Mouse (Mus musculus) mouse embryonic stem cell (cell line): ENCODE results near the gene Paqr6.

Experiments used
- in situ Hi-C, 2 experiments: fragments of 300-500 bp; cut with MboI; formaldehyde crosslinking; loops; 1 replicate in 1 of 2; 3 replicates in 1 of 2; pipeline ENCODE4 v1.14.3; 2019 to 2020; ENCODE audit warnings: low sequenced_read_pairs in 2 of 2, low pct_unique_long_range_greater_than_20kb in 1 of 2, mixed read lengths in 1 of 2; ENCODE audit not compliant: unreplicated experiment in 1 of 2

Gene Paqr6

GRCm38 (mm10) chr3:88364337-88364736 is at the start of gene Paqr6:
Gene Paqr6, plus strand, starts transcription at chr3:88364584.
- in situ Hi-C loops: no loop called here

- in situ Hi-C loops: loop anchor here (25.0 kb wide), 1 partner anchor 1712 kb away; no protein-coding TSS in a partner anchor
Observed at GRCm38 (mm10) chr3:88324951-88325405, 39.4 kb upstream of the Paqr6 start, which contains the start of gene Glmp. Gene Glmp, plus strand, starts transcription at chr3:88325023.

DNA sequence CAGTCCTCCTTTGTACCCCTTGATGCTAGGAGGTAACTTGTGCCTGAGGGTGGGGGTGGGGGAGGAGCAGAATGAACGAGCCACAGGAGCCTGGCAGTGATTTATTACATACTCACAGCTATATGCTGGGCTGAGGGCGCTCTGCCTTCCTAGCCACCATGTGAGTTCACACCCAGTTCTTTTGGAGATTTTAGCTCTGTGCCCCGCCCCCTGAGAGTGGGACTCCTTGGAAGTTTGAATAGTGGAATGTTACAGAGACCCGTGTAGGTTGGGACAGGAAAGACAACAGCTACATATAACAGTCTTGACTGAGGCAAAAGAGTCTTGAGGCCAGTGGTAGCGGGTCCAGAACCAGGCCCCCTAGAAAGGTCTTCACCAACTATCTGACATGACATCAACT is 35.4 kb upstream of the Paqr6 start:
- in situ Hi-C loops: no loop called here

- in situ Hi-C loops: no loop called here
Observed at GRCm38 (mm10) chr3:88331282-88331681, 33.1 kb upstream of the Paqr6 start.

DNA sequence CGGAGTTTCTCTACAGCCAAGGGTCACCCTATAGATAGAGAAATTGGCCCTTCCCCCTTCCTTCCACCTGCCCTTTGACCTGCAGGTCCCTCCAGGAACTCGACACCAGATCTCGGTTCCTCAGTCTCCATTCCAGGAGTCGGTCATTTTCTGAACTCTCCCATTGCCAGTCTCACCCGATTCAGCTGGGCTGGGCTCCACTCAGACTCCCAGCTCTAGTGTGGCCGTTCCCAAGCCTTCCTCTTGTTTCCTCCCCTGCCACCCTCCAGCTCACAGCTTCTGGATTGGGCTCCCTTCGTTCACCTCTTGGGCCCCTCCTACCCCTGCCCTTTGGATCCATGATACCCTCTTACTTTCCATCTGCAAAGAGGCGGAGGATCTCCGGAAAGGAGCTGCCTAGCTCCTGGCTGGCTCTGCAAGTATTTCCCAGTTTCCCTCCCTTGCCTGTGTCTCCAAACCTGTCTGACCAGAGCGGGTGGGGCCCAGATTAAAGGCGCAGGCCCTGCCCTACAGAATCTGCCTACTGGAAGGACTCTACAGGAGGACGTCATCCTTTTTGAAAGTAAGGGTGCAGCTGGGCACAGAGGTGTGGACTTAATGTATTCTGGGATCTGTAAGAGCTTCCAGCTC is 30.2 kb upstream of the Paqr6 start:
- in situ Hi-C loops: no loop called here

DNA sequence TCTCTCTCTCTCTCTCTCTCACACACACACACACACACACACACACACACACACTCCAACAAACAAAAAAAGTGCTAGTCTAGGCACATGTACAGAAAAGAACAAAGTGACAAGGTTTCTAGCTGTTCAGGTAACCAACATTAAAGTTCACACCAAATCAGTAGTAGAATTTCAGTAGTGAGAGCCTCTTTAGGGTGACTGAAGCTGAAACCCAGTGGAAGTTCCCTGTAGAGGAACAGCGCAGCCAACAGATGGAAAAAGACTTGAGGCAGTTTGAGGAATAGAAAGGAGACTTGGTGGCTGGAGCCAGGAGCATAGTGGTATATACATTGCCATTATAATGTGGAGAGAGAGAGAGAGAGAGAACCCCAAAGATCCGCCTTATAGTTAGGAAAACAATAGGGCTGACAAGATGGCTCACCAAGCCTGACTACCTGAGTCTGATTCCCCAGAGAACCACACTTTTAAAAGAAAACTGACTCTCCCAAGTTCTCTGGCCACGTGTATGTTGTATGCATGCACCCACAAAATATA is 29.4 kb upstream of the Paqr6 start:
- in situ Hi-C loops: no loop called here

DNA sequence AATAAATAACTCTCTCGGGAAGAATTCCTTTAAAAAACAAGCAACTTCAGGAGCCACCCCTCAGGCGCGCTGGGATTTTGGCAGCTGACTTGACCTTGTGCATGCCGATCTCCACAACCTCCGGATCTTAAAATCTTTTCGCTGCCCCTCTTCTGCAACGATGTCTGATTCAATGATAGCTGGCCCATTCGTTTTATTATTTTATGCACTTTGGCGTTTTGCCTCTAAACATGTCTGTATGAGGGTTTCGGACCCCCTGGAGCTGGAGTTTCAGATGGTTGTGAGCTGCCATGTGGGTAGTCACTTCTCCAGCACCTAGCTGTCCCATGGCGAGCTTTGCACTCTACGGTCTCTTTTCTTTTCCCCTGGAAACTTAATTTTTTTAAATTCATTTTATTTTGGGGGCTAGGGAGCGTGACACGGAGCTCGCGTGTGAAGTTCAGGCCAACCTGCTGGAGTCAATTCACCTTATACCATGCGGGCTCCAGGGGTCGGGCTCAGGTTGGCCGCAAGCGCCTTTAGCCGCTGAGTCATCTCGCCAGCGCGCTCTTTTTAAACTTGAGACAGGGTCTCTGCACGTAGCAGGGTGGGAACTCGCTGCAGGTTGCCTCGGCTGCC is 28.8 kb upstream of the Paqr6 start:
- in situ Hi-C loops: no loop called here

- in situ Hi-C loops: no loop called here
Observed at GRCm38 (mm10) chr3:88336058-88337013, 28.0 kb upstream of the Paqr6 start, which contains the start of the genes Tmem79 and Smg5. Gene Tmem79, minus strand, starts transcription at chr3:88336148. Gene Smg5, plus strand, starts transcription at chr3:88336260.

DNA sequence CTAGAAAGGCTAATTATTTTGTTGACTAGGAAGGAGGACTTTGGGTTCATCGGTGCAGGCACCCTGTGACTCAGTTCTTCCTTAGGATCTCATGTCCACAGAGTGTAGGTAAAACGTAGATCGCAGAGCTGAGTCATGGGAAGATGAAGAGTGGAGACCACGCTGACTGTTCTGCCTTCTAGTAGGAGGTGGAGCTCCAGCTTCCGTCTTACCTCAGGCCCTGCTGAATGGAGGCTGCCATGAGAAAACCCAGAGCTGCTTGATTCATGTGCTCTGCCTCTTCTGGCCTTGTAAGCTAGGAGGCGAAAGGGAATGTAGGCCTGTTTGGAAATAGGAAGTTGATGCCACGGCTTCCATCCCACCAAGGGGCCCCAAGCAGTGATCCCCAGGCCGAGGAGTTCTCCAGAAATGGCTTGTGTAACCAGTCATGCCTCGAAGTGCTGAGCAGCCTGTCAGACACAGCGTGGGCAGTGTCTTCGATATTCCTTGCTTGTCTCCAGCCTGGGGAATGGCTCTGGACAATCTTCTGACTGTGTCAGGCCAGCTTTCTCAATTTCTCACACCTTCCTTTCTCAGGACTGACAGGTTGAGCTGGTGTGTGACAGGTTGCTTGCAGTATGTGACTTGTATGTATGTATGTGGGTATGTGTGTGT is 26.9 kb upstream of the Paqr6 start:
- in situ Hi-C loops: no loop called here

DNA sequence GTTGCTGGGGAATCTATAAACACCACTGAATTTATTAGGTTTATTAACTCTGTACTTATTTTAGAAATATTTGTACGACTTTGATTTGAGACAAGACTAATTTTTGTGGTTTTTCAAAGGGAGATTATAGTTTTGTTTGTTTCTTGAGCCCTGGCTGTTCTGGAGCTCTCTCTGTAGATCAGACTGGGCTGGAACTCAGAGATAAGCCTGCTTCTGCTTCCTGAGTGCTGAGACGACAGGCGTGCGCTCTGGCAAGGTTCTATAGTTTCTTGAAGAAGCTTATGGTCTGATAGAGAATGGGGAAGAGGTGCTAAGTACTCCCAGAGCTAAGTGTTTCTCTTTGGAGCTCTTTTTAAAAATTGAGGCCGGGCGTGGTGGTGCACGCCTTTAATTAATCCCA is 26.1 kb upstream of the Paqr6 start:
- in situ Hi-C loops: no loop called here

GRCm38 (mm10) chr3:88339006-88339405 is 25.4 kb upstream of the Paqr6 start:
- in situ Hi-C loops: no loop called here

GRCm38 (mm10) chr3:88350732-88351131 is 13.7 kb upstream of the Paqr6 start:
- in situ Hi-C loops: loop anchor here (5.0 kb wide), 1 partner anchor 38 kb away; no protein-coding TSS in a partner anchor

GRCm38 (mm10) chr3:88352907-88353306 is 11.5 kb upstream of the Paqr6 start:
- in situ Hi-C loops: loop anchor here (5.0 kb wide), 1 partner anchor 41 kb away; no protein-coding TSS in a partner anchor

DNA sequence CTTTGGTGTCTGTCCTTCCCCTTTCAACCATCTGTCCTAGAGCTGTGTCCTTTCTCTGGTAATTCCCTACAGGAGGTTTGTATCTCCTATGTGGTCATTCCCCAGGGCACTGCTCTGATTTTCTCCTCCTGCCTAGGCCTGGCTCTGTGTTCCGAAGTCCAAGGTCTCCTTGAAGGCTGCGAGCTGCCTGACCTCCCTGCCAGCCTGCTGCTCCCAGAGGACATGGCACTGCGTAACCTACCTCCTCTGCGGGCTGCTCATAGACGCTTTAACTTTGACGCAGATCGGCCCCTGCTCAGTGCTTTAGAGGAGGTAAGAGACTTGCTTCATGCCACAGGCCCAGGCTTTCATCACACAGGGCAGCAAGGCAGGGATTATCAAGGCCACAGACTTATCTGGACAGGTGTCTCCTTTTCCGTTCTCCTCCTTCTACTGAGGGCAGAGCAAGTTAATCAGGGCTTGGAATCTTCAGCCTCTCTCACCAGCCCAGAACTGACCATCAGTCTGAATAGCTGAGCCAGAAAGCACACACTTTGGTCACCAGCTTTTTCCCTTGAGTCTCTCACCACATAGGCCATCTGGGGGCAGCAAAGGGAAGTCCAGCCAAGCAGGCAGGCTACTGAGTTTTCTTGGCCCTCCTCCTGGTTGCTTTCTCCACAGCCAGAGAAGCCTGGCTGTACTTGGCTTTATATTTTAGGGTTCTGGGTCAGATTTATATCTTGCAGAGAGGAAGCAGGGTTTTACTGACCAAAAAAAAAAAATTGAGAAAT is 9.8 kb upstream of the Paqr6 start:
- in situ Hi-C loops: loop anchor here (5.0 kb wide), 1 partner anchor 42 kb away; no protein-coding TSS in a partner anchor

GRCm38 (mm10) chr3:88359584-88359983 is 4.8 kb upstream of the Paqr6 start:
- in situ Hi-C loops: no loop called here

DNA sequence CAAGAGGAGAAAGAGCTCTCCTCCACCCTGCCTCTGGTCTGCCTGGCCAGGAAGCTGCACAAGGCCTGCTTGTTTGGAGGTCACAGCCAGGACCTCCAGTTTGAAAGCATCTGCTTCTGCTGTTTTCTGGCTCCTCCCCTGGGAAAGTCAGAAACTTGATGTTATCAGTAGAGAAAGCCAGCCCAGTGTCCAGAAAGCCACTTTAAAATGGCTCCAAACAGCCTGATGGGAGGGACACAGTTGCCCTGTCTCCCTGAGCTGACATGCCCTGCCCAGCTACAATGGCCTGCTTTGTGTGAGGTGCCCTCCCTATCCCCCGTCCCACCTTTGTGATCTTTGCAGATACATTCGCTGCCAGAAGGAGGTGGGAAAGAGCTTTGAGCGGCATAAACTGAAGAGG is 4.4 kb upstream of the Paqr6 start:
- in situ Hi-C loops: no loop called here

DNA sequence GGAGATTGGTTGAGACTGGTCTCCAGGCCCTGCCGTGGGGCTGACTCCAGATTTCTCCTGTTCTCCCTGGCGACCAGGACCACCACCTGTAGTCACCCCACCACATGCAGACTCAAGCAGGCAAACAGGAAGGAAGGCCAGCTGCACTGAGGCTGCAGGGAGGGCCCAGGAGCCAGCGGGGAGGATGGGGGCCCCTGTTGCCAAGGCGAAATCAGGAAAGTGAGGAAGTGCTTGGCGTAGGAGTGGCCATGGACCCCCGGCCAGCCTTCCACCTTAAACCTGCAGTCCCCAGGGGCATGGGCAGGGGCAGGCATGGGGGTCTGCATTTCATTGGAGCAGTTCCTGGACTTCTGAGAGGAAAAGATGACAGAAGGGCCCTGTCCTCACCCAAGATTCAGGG is 3.3 kb upstream of the Paqr6 start:
- in situ Hi-C loops: no loop called here
